Mouse (Mus musculus): ENCODE data around the gene Gsk3b. TPM values are rescaled to one million over a fixed set of nuclear protein-coding genes. Genes with fewer than 3 reads are reported as not detected.
A peak's percentile ranks its signal among the peaks of the same experiment; 100 is the strongest.

The Gsk3b gene
- total and polyA plus RNA-seq, 3 experiments, result 6.1 to 30.8 (median 15.5) TPM

DNA sequence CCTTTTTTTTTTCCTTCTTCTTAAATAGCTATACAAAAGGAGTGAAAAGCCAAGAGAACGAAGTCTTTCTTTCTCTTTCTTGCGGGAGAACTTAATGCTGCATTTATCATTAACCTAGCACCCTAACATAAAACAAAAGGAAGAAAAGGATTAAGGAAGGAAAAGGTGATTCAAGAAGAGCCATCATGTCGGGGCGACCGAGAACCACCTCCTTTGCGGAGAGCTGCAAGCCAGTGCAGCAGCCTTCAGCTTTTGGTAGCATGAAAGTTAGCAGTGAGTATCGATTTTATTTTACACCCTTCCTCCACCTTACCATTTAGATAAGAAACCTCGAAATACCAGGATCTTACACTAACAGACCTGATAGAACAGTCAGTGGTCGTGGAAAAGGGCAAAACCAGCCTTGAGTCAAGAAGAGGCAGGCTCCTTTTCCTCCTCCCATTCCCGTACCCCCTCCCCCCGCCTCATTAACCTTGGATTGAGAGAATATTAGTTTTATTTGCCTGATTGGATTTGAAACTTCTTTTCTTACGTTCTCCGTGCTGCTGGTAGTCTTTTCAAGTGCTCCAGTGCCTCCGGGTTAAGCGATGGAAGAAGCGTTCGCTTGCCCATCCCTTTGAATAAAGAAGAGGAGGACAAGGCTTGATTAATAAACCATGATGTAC is 1.7 kb downstream of the Gsk3b start:
- Histone ChIP-seq H3K4me1 (ENCODE audit: control insufficient read depth in 1 of 2, insufficient read depth in 2 of 2) (peaks cover 0 to 38% of the 10 kb centered on the region in 2 experiments; a peak in 2 of 4 replicates), H3K36me3 (replicated peaks in 1 of 2; ENCODE audit: control insufficient read depth in 1 of 2, insufficient read depth in 1 of 2, low read length in 1 of 2) (peaks cover 0 to 14% of the 10 kb centered on the region in 2 experiments), H3K27me3 (replicated peaks) (no peaks in the 10 kb centered on the region), H3K4me2 (ENCODE audit: insufficient read depth, low read depth, poor library complexity, severe bottlenecking) (peak overlapping the region; percentile 95), H3K9ac (ENCODE audit: insufficient read depth, low read depth) (peak overlapping the region; percentile 94), H3K4me3 (replicated peaks in 1 of 3; ENCODE audit: low read depth in 2 of 3, low read length in 2 of 3, poor library complexity in 1 of 3) (peak overlapping the region; percentile 89 to 97 (median 90)), H3K27ac (ENCODE audit: insufficient read depth, low read depth) (no peak overlapping the region), H3K9me3 (replicated peaks; ENCODE audit: low read length) (no peaks in the 10 kb centered on the region), H3K79me2 (replicated peaks; ENCODE audit: control insufficient read depth, extremely low read depth, insufficient read depth, poor library complexity, severe bottlenecking) (peaks cover 50% of the 10 kb centered on the region)
- in situ Hi-C loops (cut with MboI; ENCODE audit: low pct_ligation_motif_present, low pct_unique_long_range_greater_than_20kb, low sequenced_read_pairs), result no loop called here
- no peak for DNase-seq (ENCODE audit: extremely low read depth)
- TF ChIP-seq MXI1 (IDR thresholded peaks at IDR 0.05; ENCODE audit: low read depth, low read length) (0 out of 2 replicates have a peak, but pooled peaks have one; percentile 5), SIN3A (IDR thresholded peaks at IDR 0.05; ENCODE audit: low read length) (peak; percentile 44), RCOR1 (conservative IDR thresholded peaks at IDR 0.05; ENCODE audit: low read depth, low read length) (no peak), TBP (conservative IDR thresholded peaks at IDR 0.05; ENCODE audit: low read depth, low read length) (no peak), MAZ (IDR thresholded peaks at IDR 0.05; ENCODE audit: low read depth, low read length) (0 out of 2 replicates have a peak, but pooled peaks have one; percentile 19), CHD2 (IDR thresholded peaks at IDR 0.05; ENCODE audit: low read length) (peak; percentile 48; the same call in 1 of the 2 replicates), MAX (IDR thresholded peaks at IDR 0.05; ENCODE audit: low read length) (no peak), ZNF384 (IDR thresholded peaks at IDR 0.05; ENCODE audit: low read depth, low read length) (no peak), UBTF (IDR thresholded peaks at IDR 0.05; ENCODE audit: low read depth, low read length) (0 out of 2 replicates have a peak, but pooled peaks have one; percentile 55), ELF1 (IDR thresholded peaks at IDR 0.05; ENCODE audit: low read depth, low read length) (0 out of 2 replicates have a peak, but pooled peaks have one; percentile 10), BHLHE40 (IDR thresholded peaks at IDR 0.05; ENCODE audit: low read depth, low read length) (no peak), IRF4 (IDR thresholded peaks at IDR 0.05; ENCODE audit: low read depth, low read length) (no peak), E2F4 (IDR thresholded peaks at IDR 0.05; ENCODE audit: insufficient replicate concordance, low read depth, low read length) (no peak), CHD1 (IDR thresholded peaks at IDR 0.05; ENCODE audit: low read depth, low read length) (0 out of 2 replicates have a peak, but pooled peaks have one; percentile 66), MEF2A (IDR thresholded peaks at IDR 0.05; ENCODE audit: borderline replicate concordance, low read depth, low read length) (no peak), ETS1 (conservative IDR thresholded peaks at IDR 0.05; ENCODE audit: low read depth, low read length) (no peak)
- dilution Hi-C loops (cut with MboI; ENCODE audit: extremely low pct_ligation_motif_present, extremely low pct_unique_long_range_greater_than_20kb, low sequenced_read_pairs), result no loop called here

GRCm38 (mm10) chr16:38091041-38091440 is 2.2 kb downstream of the Gsk3b start:
- H3K36me3 ChIP-seq (replicated peaks in 1 of 2; ENCODE audit: control insufficient read depth in 1 of 2, insufficient read depth in 1 of 2, low read length in 1 of 2), result peaks cover 0 to 20% of the 10 kb centered on the region in 2 experiments
- in situ Hi-C loops (cut with MboI; ENCODE audit: low pct_ligation_motif_present, low pct_unique_long_range_greater_than_20kb, low sequenced_read_pairs) (no loop called here), dilution Hi-C loops (cut with MboI; ENCODE audit: extremely low pct_ligation_motif_present, extremely low pct_unique_long_range_greater_than_20kb, low sequenced_read_pairs) (no loop called here)
- H3K79me2 ChIP-seq (replicated peaks; ENCODE audit: control insufficient read depth, extremely low read depth, insufficient read depth, poor library complexity, severe bottlenecking), result peaks cover 55% of the 10 kb centered on the region
- TF ChIP-seq MXI1 (IDR thresholded peaks at IDR 0.05; ENCODE audit: low read depth, low read length) (no peak), ZMIZ1 (IDR thresholded peaks at IDR 0.05; ENCODE audit: low read depth, low read length) (no peak), SIN3A (IDR thresholded peaks at IDR 0.05; ENCODE audit: low read length) (no peak; the same call in 1 of the 2 replicates), ETS1 (conservative IDR thresholded peaks at IDR 0.05; ENCODE audit: low read depth, low read length) (no peak), ZC3H11A (IDR thresholded peaks at IDR 0.05; ENCODE audit: low read depth, low read length) (no peak), CHD2 (IDR thresholded peaks at IDR 0.05; ENCODE audit: low read length) (no peak), NRF1 (IDR thresholded peaks at IDR 0.05; ENCODE audit: low read depth, low read length) (no peak), MAZ (IDR thresholded peaks at IDR 0.05; ENCODE audit: low read depth, low read length) (no peak)
- H3K27me3 ChIP-seq (replicated peaks), result no peaks in the 10 kb centered on the region
- H3K9me3 ChIP-seq (replicated peaks; ENCODE audit: low read length), result no peaks in the 10 kb centered on the region
- peak overlapping the region; percentile 89 to 97 (median 90) for H3K4me3 ChIP-seq (replicated peaks in 1 of 3; ENCODE audit: low read depth in 2 of 3, low read length in 2 of 3, poor library complexity in 1 of 3)
- peak overlapping the region; percentile 94 for H3K9ac ChIP-seq (ENCODE audit: insufficient read depth, low read depth)
- peak overlapping the region; percentile 95 for H3K4me2 ChIP-seq (ENCODE audit: insufficient read depth, low read depth, poor library complexity, severe bottlenecking)
- H3K27ac ChIP-seq (ENCODE audit: insufficient read depth, low read depth), result no peak overlapping the region
- peaks cover 4 to 43% of the 10 kb centered on the region in 2 experiments for H3K4me1 ChIP-seq (ENCODE audit: control insufficient read depth in 1 of 2, insufficient read depth in 2 of 2)
- DNase-seq (ENCODE audit: extremely low read depth), result no peak
